Mouse (Mus musculus): Measurements from ENCODE around the gene Gm7879. TPM values are rescaled to one million over a fixed set of nuclear protein-coding genes. Genes with fewer than 3 reads are reported as not detected.

Gm7879 gene
- total and polyA plus RNA-seq, 3 experiments = 1.6 to 6.6 TPM; not detected in 1

- TF ChIP-seq CTCF (IDR thresholded peaks at IDR 0.05; ENCODE audit: low read depth, low read length) (no peak), TAL1 (conservative IDR thresholded peaks at IDR 0.05; ENCODE audit: low read depth, low read length) (no peak), GATA2 (IDR thresholded peaks at IDR 0.05; ENCODE audit: borderline replicate concordance, low read depth, low read length) (no peak), GATA1 (IDR thresholded peaks at IDR 0.05; ENCODE audit: borderline replicate concordance, low read length) (no peak), POLR2AphosphoS5 (IDR thresholded peaks at IDR 0.05; ENCODE audit: insufficient replicate concordance, low read depth, low read length) (no peak)
- Histone ChIP-seq H3K4me3 (ENCODE audit: low read depth, low read length) (no peak overlapping the region), H3K36me3 (replicated peaks) (no peaks in the 10 kb centered on the region), H3K27me3 (ENCODE audit: insufficient read depth, low read length) (no peaks in the 10 kb centered on the region), H3K4me1 (ENCODE audit: insufficient read depth, low read depth, low read length) (no peaks in the 10 kb centered on the region), H3K9me3 (replicated peaks) (no peaks in the 10 kb centered on the region)
- no peak for ATAC-seq (ENCODE audit: extremely low read depth, insufficient number of reproducible peaks, low FRiP score, poor library complexity, severe bottlenecking)
- no peak for DNase-seq (ENCODE audit: low spot score)
Measured at GRCm38 (mm10) chr5:43904685-43905084, 8.3 kb upstream of the Gm7879 start.

GRCm38 (mm10) chr5:43909213-43909612 lies 3.7 kb upstream of the Gm7879 start:
- H3K4me1 ChIP-seq (ENCODE audit: insufficient read depth, low read depth, low read length) = no peaks in the 10 kb centered on the region
- TF ChIP-seq TAL1 (conservative IDR thresholded peaks at IDR 0.05; ENCODE audit: low read depth, low read length) (no peak), GATA2 (IDR thresholded peaks at IDR 0.05; ENCODE audit: borderline replicate concordance, low read depth, low read length) (no peak), POLR2AphosphoS5 (IDR thresholded peaks at IDR 0.05; ENCODE audit: insufficient replicate concordance, low read depth, low read length) (no peak), GATA1 (IDR thresholded peaks at IDR 0.05; ENCODE audit: borderline replicate concordance, low read length) (no peak), CTCF (IDR thresholded peaks at IDR 0.05; ENCODE audit: low read depth, low read length) (no peak)
- no peak overlapping the region for H3K4me3 ChIP-seq (ENCODE audit: low read depth, low read length)
- H3K36me3 ChIP-seq (replicated peaks) = no peaks in the 10 kb centered on the region
- DNase-seq (ENCODE audit: low spot score) (no peak), ATAC-seq (ENCODE audit: extremely low read depth, insufficient number of reproducible peaks, low FRiP score, poor library complexity, severe bottlenecking) (no peak)
- no peaks in the 10 kb centered on the region for H3K9me3 ChIP-seq (replicated peaks)
- no peaks in the 10 kb centered on the region for H3K27me3 ChIP-seq (ENCODE audit: insufficient read depth, low read length)

GRCm38 (mm10) chr5:43910006-43910405 lies 2.9 kb upstream of the Gm7879 start:
- Histone ChIP-seq H3K4me3 (ENCODE audit: low read depth, low read length) (no peak overlapping the region), H3K9me3 (replicated peaks) (no peaks in the 10 kb centered on the region), H3K27me3 (ENCODE audit: insufficient read depth, low read length) (no peaks in the 10 kb centered on the region), H3K36me3 (replicated peaks) (no peaks in the 10 kb centered on the region), H3K4me1 (ENCODE audit: insufficient read depth, low read depth, low read length) (no peaks in the 10 kb centered on the region)
- DNase-seq (ENCODE audit: low spot score) = no peak
- TF ChIP-seq CTCF (IDR thresholded peaks at IDR 0.05; ENCODE audit: low read depth, low read length) (no peak), GATA2 (IDR thresholded peaks at IDR 0.05; ENCODE audit: borderline replicate concordance, low read depth, low read length) (no peak), GATA1 (IDR thresholded peaks at IDR 0.05; ENCODE audit: borderline replicate concordance, low read length) (no peak), TAL1 (conservative IDR thresholded peaks at IDR 0.05; ENCODE audit: low read depth, low read length) (no peak), POLR2AphosphoS5 (IDR thresholded peaks at IDR 0.05; ENCODE audit: insufficient replicate concordance, low read depth, low read length) (no peak)
- no peak for ATAC-seq (ENCODE audit: extremely low read depth, insufficient number of reproducible peaks, low FRiP score, poor library complexity, severe bottlenecking)

GRCm38 (mm10) chr5:43915261-43915886 lies 2.4 kb downstream of the Gm7879 start:
- no peaks in the 10 kb centered on the region for H3K27me3 ChIP-seq (ENCODE audit: insufficient read depth, low read length)
- H3K36me3 ChIP-seq (replicated peaks) = no peaks in the 10 kb centered on the region
- no peak overlapping the region for H3K4me3 ChIP-seq (ENCODE audit: low read depth, low read length)
- no peaks in the 10 kb centered on the region for H3K9me3 ChIP-seq (replicated peaks)
- ATAC-seq (ENCODE audit: extremely low read depth, insufficient number of reproducible peaks, low FRiP score, poor library complexity, severe bottlenecking) (no peak), DNase-seq (ENCODE audit: low spot score) (no peak)
- H3K4me1 ChIP-seq (ENCODE audit: insufficient read depth, low read depth, low read length) = no peaks in the 10 kb centered on the region
- TF ChIP-seq GATA2 (IDR thresholded peaks at IDR 0.05; ENCODE audit: borderline replicate concordance, low read depth, low read length) = no peak
- TF ChIP-seq GATA1 (IDR thresholded peaks at IDR 0.05; ENCODE audit: borderline replicate concordance, low read length) = no peak
- no peak for TF ChIP-seq TAL1 (conservative IDR thresholded peaks at IDR 0.05; ENCODE audit: low read depth, low read length)
- no peak for TF ChIP-seq CTCF (IDR thresholded peaks at IDR 0.05; ENCODE audit: low read depth, low read length)
- no peak for TF ChIP-seq POLR2AphosphoS5 (IDR thresholded peaks at IDR 0.05; ENCODE audit: insufficient replicate concordance, low read depth, low read length)

GRCm38 (mm10) chr5:43921877-43922276 lies 8.9 kb downstream of the Gm7879 start:
- no peaks in the 10 kb centered on the region for H3K4me1 ChIP-seq (ENCODE audit: insufficient read depth, low read depth, low read length)
- H3K4me3 ChIP-seq (ENCODE audit: low read depth, low read length) = no peak overlapping the region
- H3K27me3 ChIP-seq (ENCODE audit: insufficient read depth, low read length) = no peaks in the 10 kb centered on the region
- DNase-seq (ENCODE audit: low spot score) (no peak), ATAC-seq (ENCODE audit: extremely low read depth, insufficient number of reproducible peaks, low FRiP score, poor library complexity, severe bottlenecking) (no peak)
- H3K9me3 ChIP-seq (replicated peaks) = no peaks in the 10 kb centered on the region
- no peaks in the 10 kb centered on the region for H3K36me3 ChIP-seq (replicated peaks)
- no peak for TF ChIP-seq CTCF (IDR thresholded peaks at IDR 0.05; ENCODE audit: low read depth, low read length)
- no peak for TF ChIP-seq GATA2 (IDR thresholded peaks at IDR 0.05; ENCODE audit: borderline replicate concordance, low read depth, low read length)
- TF ChIP-seq TAL1 (conservative IDR thresholded peaks at IDR 0.05; ENCODE audit: low read depth, low read length) = no peak
- TF ChIP-seq POLR2AphosphoS5 (IDR thresholded peaks at IDR 0.05; ENCODE audit: insufficient replicate concordance, low read depth, low read length) = no peak
- TF ChIP-seq GATA1 (IDR thresholded peaks at IDR 0.05; ENCODE audit: borderline replicate concordance, low read length) = no peak

GRCm38 (mm10) chr5:43923933-43924332 lies 11.0 kb downstream of the Gm7879 start:
- H3K9me3 ChIP-seq (replicated peaks) = no peaks in the 10 kb centered on the region
- no peaks in the 10 kb centered on the region for H3K27me3 ChIP-seq (ENCODE audit: insufficient read depth, low read length)
- H3K4me3 ChIP-seq (ENCODE audit: low read depth, low read length) = no peak overlapping the region
- no peaks in the 10 kb centered on the region for H3K4me1 ChIP-seq (ENCODE audit: insufficient read depth, low read depth, low read length)
- TF ChIP-seq GATA2 (IDR thresholded peaks at IDR 0.05; ENCODE audit: borderline replicate concordance, low read depth, low read length) (no peak), TAL1 (conservative IDR thresholded peaks at IDR 0.05; ENCODE audit: low read depth, low read length) (no peak), POLR2AphosphoS5 (IDR thresholded peaks at IDR 0.05; ENCODE audit: insufficient replicate concordance, low read depth, low read length) (no peak), GATA1 (IDR thresholded peaks at IDR 0.05; ENCODE audit: borderline replicate concordance, low read length) (no peak), CTCF (IDR thresholded peaks at IDR 0.05; ENCODE audit: low read depth, low read length) (no peak)
- H3K36me3 ChIP-seq (replicated peaks) = no peaks in the 10 kb centered on the region
- no peak for ATAC-seq (ENCODE audit: extremely low read depth, insufficient number of reproducible peaks, low FRiP score, poor library complexity, severe bottlenecking)
- DNase-seq (ENCODE audit: low spot score) = no peak
